Mouse (Mus musculus): ENCODE measurements around the gene Padi6. TPM values are rescaled to one million over a fixed set of nuclear protein-coding genes. Genes with fewer than 3 reads are reported as not detected.

The Padi6 gene
- total RNA-seq, 1 experiment from 2014 or later, result 0.12 TPM

GRCm38 (mm10) chr4:140694551-140695060, 47.8 kb downstream of the Padi6 start:
- ATAC-seq (ENCODE audit: extremely low read depth, insufficient number of reproducible peaks, low FRiP score, poor library complexity, severe bottlenecking), result no peak

- no peak for ATAC-seq (ENCODE audit: extremely low read depth, insufficient number of reproducible peaks, low FRiP score, poor library complexity, severe bottlenecking)
These were observed 48.9 kb downstream of the Padi6 start for GRCm38 (mm10) chr4:140693513-140693912.

GRCm38 (mm10) chr4:140691481-140691880, 51.0 kb downstream of the Padi6 start:
- no peak for ATAC-seq (ENCODE audit: extremely low read depth, insufficient number of reproducible peaks, low FRiP score, poor library complexity, severe bottlenecking)

GRCm38 (mm10) chr4:140689873-140690655, 52.4 kb downstream of the Padi6 start:
- peak; percentile 49; the same call in 1 of the 2 replicates for ATAC-seq (ENCODE audit: extremely low read depth, insufficient number of reproducible peaks, low FRiP score, poor library complexity, severe bottlenecking)

GRCm38 (mm10) chr4:140688826-140689425, 53.5 kb downstream of the Padi6 start:
- ATAC-seq (ENCODE audit: extremely low read depth, insufficient number of reproducible peaks, low FRiP score, poor library complexity, severe bottlenecking), result no peak

GRCm38 (mm10) chr4:140688044-140688825, 54.2 kb downstream of the Padi6 start:
- no peak for ATAC-seq (ENCODE audit: extremely low read depth, insufficient number of reproducible peaks, low FRiP score, poor library complexity, severe bottlenecking)

- 0 out of 2 replicates have a peak, but pooled peaks have one; percentile 10 for ATAC-seq (ENCODE audit: extremely low read depth, insufficient number of reproducible peaks, low FRiP score, poor library complexity, severe bottlenecking)
These were observed 57.6 kb downstream of the Padi6 start for GRCm38 (mm10) chr4:140684881-140685303.

GRCm38 (mm10) chr4:140684141-140684871, 58.1 kb downstream of the Padi6 start:
- 0 out of 2 replicates have a peak, but pooled peaks have one; percentile 20 for ATAC-seq (ENCODE audit: extremely low read depth, insufficient number of reproducible peaks, low FRiP score, poor library complexity, severe bottlenecking)

GRCm38 (mm10) chr4:140683608-140684007, 58.8 kb downstream of the Padi6 start:
- ATAC-seq (ENCODE audit: extremely low read depth, insufficient number of reproducible peaks, low FRiP score, poor library complexity, severe bottlenecking), result no peak

- no peak for ATAC-seq (ENCODE audit: extremely low read depth, insufficient number of reproducible peaks, low FRiP score, poor library complexity, severe bottlenecking)
These were observed 61.6 kb downstream of the Padi6 start for GRCm38 (mm10) chr4:140680731-140681397.

- ATAC-seq (ENCODE audit: extremely low read depth, insufficient number of reproducible peaks, low FRiP score, poor library complexity, severe bottlenecking), result peak; percentile 77; the same call in 1 of the 2 replicates
These were observed 62.6 kb downstream of the Padi6 start for GRCm38 (mm10) chr4:140679723-140680380.

GRCm38 (mm10) chr4:140679038-140679437, 63.4 kb downstream of the Padi6 start:
- no peak for ATAC-seq (ENCODE audit: extremely low read depth, insufficient number of reproducible peaks, low FRiP score, poor library complexity, severe bottlenecking)

Other genes with a start within 250 kb of the Padi6 start
- 3.7 and 4.2 TPM in 2 replicates for gene Arhgef10l, start 76.6 kb downstream of the Padi6 start, total RNA-seq (2017)
- gene Rcc2, start 42.1 kb downstream of the Padi6 start, total RNA-seq (2017), result 59.2 and 63.5 TPM in 2 replicates
- gene Padi4, start 31.6 kb upstream of the Padi6 start, total RNA-seq (2017), result 148 and 162 TPM in 2 replicates
- gene Padi3, start 68.0 kb upstream of the Padi6 start, total RNA-seq (2017), result not detected in 2 replicates
- 0.49 and 0.81 TPM in 2 replicates for gene Padi1, start 103.1 kb upstream of the Padi6 start, total RNA-seq (2017)
- gene Padi2, start 163.7 kb upstream of the Padi6 start, total RNA-seq (2017), result 8.4 and 9.3 TPM in 2 replicates
- 71.8 and 72.5 TPM in 2 replicates for gene Sdhb, start 218.6 kb upstream of the Padi6 start, total RNA-seq (2017)
- gene Atp13a2, start 244.2 kb upstream of the Padi6 start, total RNA-seq (2017), result 47.8 TPM in 2 replicates